Mouse (Mus musculus) heart, postnatal 0 days (tissue): ENCODE measurements around the gene Dner. TPM values are rescaled to one million over a fixed set of nuclear protein-coding genes. Genes with fewer than 3 reads are reported as not detected.

Experiments
- ATAC-seq: fragments of 200-750 bp; cut with Nextera tagmentation; 2 replicates; pipeline ENCODE4 v1.8.0; 2017; ENCODE audit warnings: low read depth, moderate number of reproducible peaks, moderate library complexity; ENCODE audit not compliant: insufficient read depth
- DNase-seq: peaks from one replicate; pipeline ENCODE4 v3.0.0-alpha.2; 2016; ENCODE audit warnings: low spot score
- H3K27ac ChIP-seq: fragments of 300-500 bp; sonication (generic); 2 replicates; pipeline ENCODE4 v1.5.1; 2014; ENCODE audit warnings: low read depth, mild to moderate bottlenecking
- H3K27me3 ChIP-seq: fragments of 300-500 bp; sonication (generic); 2 replicates; pipeline ENCODE4 v1.6.1; 2014; ENCODE audit warnings: low read length, mixed read lengths; ENCODE audit not compliant: control insufficient read depth, insufficient read depth
- H3K36me3 ChIP-seq: fragments of 300-500 bp; sonication (generic); replicated peaks from 2 replicates; pipeline ENCODE4 v1.6.1; 2014; ENCODE audit warnings: low read length, mixed read lengths; ENCODE audit not compliant: control insufficient read depth, insufficient read depth
- H3K4me1 ChIP-seq: fragments of 300-500 bp; sonication (generic); 2 replicates; pipeline ENCODE4 v1.6.1; 2014; ENCODE audit warnings: antibody characterized with exemption; ENCODE audit not compliant: control insufficient read depth, insufficient read depth
- H3K4me2 ChIP-seq: fragments of 300-500 bp; sonication (generic); 2 replicates; pipeline ENCODE4 v1.6.1; 2014; ENCODE audit warnings: low read depth, mild to moderate bottlenecking, low read length, moderate library complexity
- H3K4me3 ChIP-seq: fragments of 300-500 bp; sonication (generic); 2 replicates; pipeline ENCODE4 v1.5.1; 2014; ENCODE audit warnings: low read depth, low read length
- H3K9ac ChIP-seq: fragments of 300-500 bp; sonication (generic); replicated peaks from 2 replicates; pipeline ENCODE4 v1.6.1; 2014; ENCODE audit warnings: low read depth, low read length, mixed read lengths
- H3K9me3 ChIP-seq: fragments of 300-500 bp; sonication (generic); replicated peaks from 2 replicates; pipeline ENCODE4 v1.6.1; 2016; ENCODE audit warnings: low read length; ENCODE audit not compliant: control insufficient read depth
- CTCF ChIP-seq: IDR thresholded peaks from 2 replicates; pipeline ENCODE4 v1.5.1; 2016; ENCODE audit warnings: antibody characterized with exemption, control low read depth, low read depth
- EP300 ChIP-seq: IDR thresholded peaks from 2 replicates; pipeline ENCODE4 v1.6.1; 2016; ENCODE audit warnings: antibody characterized with exemption, low read depth
- WGBS: fragments of 180-500 bp; shearing (Covaris S2); extraction: QIAGEN DNeasy Blood & Tissue Kit; methylation state at CpG from one replicate; pipeline ENCODE4 v1.1.7; 2014; 5-methylcytosine and 5-hydroxymethylcytosine counted together
- polyA plus RNA-seq: library from polyadenylated mRNA; unstranded; fragments of >200 nt; fragmentation: Nextera tagmentation; extraction: Ambion mirVana; gene quantifications from 2 replicates; pipeline ENCODE4 v1.2.1, GENCODE M21; 2015
- total RNA-seq: library from RNA; depleted of rRNA; stranded (reverse); fragments of >200 nt; gene quantifications from 2 replicates; pipeline ENCODE4 v1.2.3, GENCODE M21; 2014; ENCODE audit warnings: low replicate concordance

Dner gene
- total and polyA plus RNA-seq, 2 experiments from 2014 or later, result 0.19 to 0.76 TPM

DNA sequence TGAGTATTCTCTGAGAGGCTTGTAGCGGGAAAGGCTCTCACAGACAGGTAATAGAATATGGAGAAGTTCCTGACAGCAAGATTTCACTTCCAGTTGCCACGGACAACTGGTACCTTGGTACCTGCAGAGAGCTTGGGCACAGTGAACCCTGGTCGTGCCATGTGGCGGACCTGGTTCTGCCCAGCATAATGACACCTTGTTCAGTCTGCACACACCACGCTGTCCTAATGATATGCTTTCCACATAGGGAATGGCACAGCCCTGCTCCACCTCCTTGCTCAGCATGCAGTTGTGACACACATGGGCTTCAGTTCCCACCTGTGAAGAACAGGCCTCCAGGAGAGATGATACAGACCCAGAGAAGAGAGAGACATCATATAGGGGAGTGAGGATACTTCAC lies 253.0 kb downstream of the Dner start:
- H3K4me2 ChIP-seq, result no peak overlapping the region
- no peaks in the 10 kb centered on the region for H3K36me3 ChIP-seq
- TF ChIP-seq EP300, result no peak
- no peak for TF ChIP-seq CTCF
- no peak overlapping the region for H3K27ac ChIP-seq
- H3K9ac ChIP-seq, result no peak overlapping the region
- H3K9me3 ChIP-seq, result no peaks in the 10 kb centered on the region
- no peaks in the 10 kb centered on the region for H3K4me1 ChIP-seq
- DNase-seq (no peak), ATAC-seq (no peak)
- H3K4me3 ChIP-seq, result no peak overlapping the region
- no peaks in the 10 kb centered on the region for H3K27me3 ChIP-seq
- 84% methylated on average over 5 of the region's 5 CpGs for WGBS

DNA sequence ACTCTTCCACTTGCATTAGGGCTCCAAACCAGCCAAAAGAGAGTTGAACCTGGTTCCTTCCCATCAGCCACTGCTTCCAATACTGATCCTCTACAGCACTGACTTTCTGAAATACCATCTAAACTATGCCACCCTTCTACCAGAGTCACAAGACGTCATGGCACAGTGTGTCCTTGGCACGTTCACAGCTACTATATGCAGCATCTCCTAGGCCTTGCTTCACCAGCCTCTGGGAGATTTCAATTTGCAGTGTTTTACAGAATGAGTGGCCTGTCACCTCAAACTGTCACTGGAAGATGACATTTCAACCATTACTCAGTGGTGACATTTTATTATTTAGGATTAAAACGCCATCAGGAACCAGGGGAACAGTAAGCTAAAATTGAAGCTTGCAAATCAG lies 254.6 kb downstream of the Dner start:
- Histone ChIP-seq H3K9me3 (no peaks in the 10 kb centered on the region), H3K4me1 (no peaks in the 10 kb centered on the region), H3K27me3 (no peaks in the 10 kb centered on the region), H3K27ac (no peak overlapping the region), H3K9ac (no peak overlapping the region), H3K36me3 (no peaks in the 10 kb centered on the region), H3K4me3 (no peak overlapping the region), H3K4me2 (no peak overlapping the region)
- 68% methylated on average over 3 of the region's 3 CpGs for WGBS
- TF ChIP-seq CTCF (no peak), EP300 (no peak)
- ATAC-seq (no peak), DNase-seq (no peak)

DNA sequence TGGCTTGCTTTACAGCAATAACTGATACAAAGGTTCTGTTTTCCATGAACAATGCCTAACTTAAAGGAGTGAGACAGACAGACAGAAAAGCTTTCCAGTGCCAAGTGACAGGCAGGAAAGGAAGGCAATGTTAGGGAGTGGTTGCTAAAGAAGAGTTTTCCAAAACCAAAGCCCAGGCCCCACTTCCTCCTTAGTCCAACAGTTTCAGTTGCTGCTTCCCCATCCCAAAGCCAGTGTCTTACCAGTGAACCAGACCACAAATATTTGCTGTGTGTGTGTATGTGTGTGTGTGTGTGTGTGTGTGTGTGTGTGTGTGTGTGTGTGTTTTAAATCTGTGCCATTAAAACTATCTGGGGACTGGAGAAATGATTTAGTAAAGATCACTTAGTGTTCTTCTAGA lies 258.5 kb downstream of the Dner start:
- no peaks in the 10 kb centered on the region for H3K27me3 ChIP-seq
- H3K9me3 ChIP-seq, result no peaks in the 10 kb centered on the region
- DNase-seq (no peak), ATAC-seq (no peak)
- H3K4me3 ChIP-seq, result no peak overlapping the region
- H3K4me2 ChIP-seq, result no peak overlapping the region
- H3K36me3 ChIP-seq, result no peaks in the 10 kb centered on the region
- H3K27ac ChIP-seq, result no peak overlapping the region
- H3K9ac ChIP-seq, result no peak overlapping the region
- no peak for TF ChIP-seq CTCF
- TF ChIP-seq EP300, result no peak
- H3K4me1 ChIP-seq, result no peaks in the 10 kb centered on the region

DNA sequence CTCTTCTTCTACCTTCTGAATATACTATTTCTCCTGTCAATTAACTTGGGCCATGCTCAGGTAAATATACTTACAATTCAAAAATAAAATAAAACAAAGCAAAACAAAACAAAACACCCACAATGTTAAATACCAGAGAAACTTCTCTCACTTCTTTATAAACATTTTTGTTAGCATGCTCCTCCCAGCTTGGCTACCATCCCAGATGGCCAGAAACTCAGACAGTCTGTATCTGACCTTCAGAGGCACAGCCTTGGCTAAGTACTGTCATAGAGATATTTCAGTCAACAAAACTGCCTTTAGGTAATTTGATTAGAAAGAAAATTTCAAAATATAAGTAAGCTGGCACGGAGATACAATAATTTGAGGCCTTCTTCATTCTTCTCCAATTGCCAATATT lies 259.7 kb downstream of the Dner start:
- TF ChIP-seq EP300 (no peak), CTCF (no peak)
- H3K27ac ChIP-seq, result no peak overlapping the region
- 55% methylated on average over 1 of the region's 1 CpGs for WGBS
- no peaks in the 10 kb centered on the region for H3K36me3 ChIP-seq
- DNase-seq, result no peak
- no peak for ATAC-seq
- no peaks in the 10 kb centered on the region for H3K27me3 ChIP-seq
- H3K9me3 ChIP-seq, result no peaks in the 10 kb centered on the region
- H3K4me1 ChIP-seq, result no peaks in the 10 kb centered on the region
- no peak overlapping the region for H3K4me3 ChIP-seq
- H3K9ac ChIP-seq, result no peak overlapping the region
- H3K4me2 ChIP-seq, result no peak overlapping the region

DNA sequence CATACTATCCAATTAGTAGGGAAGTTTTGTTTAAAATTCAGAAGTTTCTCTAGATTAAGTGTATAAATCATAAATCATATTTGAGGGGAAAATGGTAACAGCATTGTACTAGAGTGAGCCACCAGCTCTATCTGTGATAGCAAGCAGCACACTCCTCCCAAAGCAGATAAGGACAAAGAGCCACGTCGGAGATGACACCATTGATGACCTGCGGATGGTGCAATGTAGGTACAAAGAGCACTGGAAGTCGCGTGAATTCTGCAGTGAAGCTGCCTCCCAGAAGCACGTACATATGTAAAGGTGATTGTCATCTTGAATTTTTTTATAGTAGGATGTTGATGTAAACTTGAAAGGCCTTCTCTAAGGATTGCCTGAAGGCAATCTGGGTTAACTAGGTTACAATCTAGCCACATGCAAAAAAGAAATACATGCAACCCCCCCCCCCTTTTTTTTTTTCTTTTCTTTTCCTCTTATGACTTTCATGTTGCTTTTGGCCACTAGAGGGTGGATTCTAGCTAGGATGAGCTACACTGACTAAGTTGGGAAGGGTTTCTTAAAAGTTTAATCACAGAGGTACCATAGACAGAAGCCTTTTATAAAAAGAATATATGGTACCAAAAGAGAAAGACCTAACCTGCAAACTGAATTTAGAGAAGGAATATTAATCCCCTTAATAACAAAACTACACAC lies 262.6 kb downstream of the Dner start:
- no peak for DNase-seq
- 57% methylated on average over 6 of the region's 6 CpGs for WGBS
- no peak overlapping the region for H3K27ac ChIP-seq

DNA sequence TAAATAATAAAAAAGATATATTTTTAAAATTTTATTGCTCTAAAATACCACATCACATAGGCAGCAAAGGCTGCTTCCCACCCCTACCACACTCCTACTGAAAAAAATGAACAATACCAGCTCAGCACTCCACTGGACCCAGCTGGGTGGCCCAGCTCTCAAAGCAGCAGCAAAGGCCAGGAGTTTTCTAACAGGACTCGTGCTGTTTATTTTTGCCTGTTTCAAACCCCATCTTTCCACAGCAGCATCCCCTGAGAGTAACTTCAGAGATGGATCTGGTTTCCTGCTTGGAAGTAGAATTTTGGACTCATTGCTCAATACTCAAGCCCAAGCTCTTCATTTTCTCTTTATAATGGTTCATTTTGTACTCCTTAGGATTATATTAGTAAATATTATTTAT lies 263.7 kb downstream of the Dner start:
- H3K9me3 ChIP-seq, result no peaks in the 10 kb centered on the region
- TF ChIP-seq CTCF, result no peak
- no peak for TF ChIP-seq EP300
- no peak overlapping the region for H3K4me3 ChIP-seq
- WGBS, result 47% methylated on average over 1 of the region's 1 CpGs
- DNase-seq (no peak), ATAC-seq (no peak)
- H3K27me3 ChIP-seq, result no peaks in the 10 kb centered on the region
- no peaks in the 10 kb centered on the region for H3K36me3 ChIP-seq
- no peaks in the 10 kb centered on the region for H3K4me1 ChIP-seq
- H3K27ac ChIP-seq, result no peak overlapping the region
- no peak overlapping the region for H3K9ac ChIP-seq
- H3K4me2 ChIP-seq, result no peak overlapping the region

More for the DNA sequence above, 262.6 kb downstream of the Dner start:
- H3K36me3 ChIP-seq, result no peaks in the 10 kb centered on the region
- TF ChIP-seq EP300, result no peak
- peak; percentile 37 for TF ChIP-seq CTCF
- no peaks in the 10 kb centered on the region for H3K27me3 ChIP-seq
- no peak overlapping the region for H3K4me3 ChIP-seq
- no peaks in the 10 kb centered on the region for H3K4me1 ChIP-seq
- no peaks in the 10 kb centered on the region for H3K9me3 ChIP-seq
- no peak overlapping the region for H3K9ac ChIP-seq
- no peak overlapping the region for H3K4me2 ChIP-seq
- no peak for ATAC-seq
